Mouse (Mus musculus) small intestine, adult 2 months (tissue): ENCODE measurements at regions not wholly inside any gene's neighbourhood (a gene's known extent, or its start where the extent isn't known, plus 50 kb on each side); places are given as distances from the start of the nearest gene placed in this dataset.

Experiments
- CTCF ChIP-seq: fragments of 200-500 bp; IDR thresholded peaks from 2 replicates; pipeline ENCODE4 v1.5.1; 2012; ENCODE audit warnings: low read depth, mild to moderate bottlenecking, control low read depth, inconsistent platforms, low read length, moderate library complexity, mixed read lengths; ENCODE audit not compliant: insufficient replicate concordance, insufficient read length; ENCODE audit errors: extremely low read depth
- POLR2A ChIP-seq: fragments of 200-500 bp; IDR thresholded peaks from 2 replicates; pipeline ENCODE4 v1.6.1; 2012; ENCODE audit warnings: low read depth, mild to moderate bottlenecking, control low read depth, inconsistent platforms, low read length, moderate library complexity

GRCm38 (mm10) chr15:96930531-96930930 lies 125.2 kb downstream of the Slc38a4 start:
- TF ChIP-seq CTCF = no peak
- no peak for TF ChIP-seq POLR2A
